Mouse (Mus musculus) midbrain, embryonic 12.5 days (tissue): ENCODE results near the gene Aff3. TPM values are rescaled to one million over a fixed set of nuclear protein-coding genes. Genes with fewer than 3 reads are reported as not detected.
A peak's percentile ranks its signal among the peaks of the same experiment; 100 is the strongest.

Source experiments
- ATAC-seq: fragments of 200-750 bp; cut with Nextera tagmentation; 2 replicates; pipeline ENCODE4 v1.8.0; 2017; ENCODE audit warnings: low read depth, moderate TSS enrichment, moderate library complexity; ENCODE audit not compliant: low FRiP score
- H3K27ac ChIP-seq: fragments of 300-500 bp; sonication (generic); replicated peaks from 2 replicates; pipeline ENCODE4 v1.5.1; 2016; ENCODE audit warnings: mild to moderate bottlenecking
- H3K27me3 ChIP-seq: fragments of 300-500 bp; sonication (generic); 2 replicates; pipeline ENCODE4 v1.6.1; 2016; ENCODE audit warnings: mild to moderate bottlenecking
- H3K36me3 ChIP-seq: fragments of 300-500 bp; sonication (generic); 2 replicates; pipeline ENCODE4 v1.6.1; 2016
- H3K4me1 ChIP-seq: fragments of 300-500 bp; sonication (generic); 2 replicates; pipeline ENCODE4 v1.6.1; 2016
- H3K4me2 ChIP-seq: fragments of 300-500 bp; sonication (generic); replicated peaks from 2 replicates; pipeline ENCODE4 v1.6.1; 2016; ENCODE audit warnings: mild to moderate bottlenecking, moderate library complexity
- H3K4me3 ChIP-seq: fragments of 300-500 bp; sonication (generic); 2 replicates; pipeline ENCODE4 v1.5.1; 2016; ENCODE audit warnings: mild to moderate bottlenecking
- H3K9ac ChIP-seq: fragments of 300-500 bp; sonication (generic); replicated peaks from 2 replicates; pipeline ENCODE4 v1.6.1; 2016; ENCODE audit warnings: mild to moderate bottlenecking, moderate library complexity
- H3K9me3 ChIP-seq: fragments of 300-500 bp; sonication (generic); 2 replicates; pipeline ENCODE4 v1.6.1; 2016; ENCODE audit warnings: mild to moderate bottlenecking
- WGBS: fragments of 180-500 bp; shearing (Covaris S2); methylation state at CpG from one replicate; pipeline ENCODE4 v1.1.7; 2016; 5-methylcytosine and 5-hydroxymethylcytosine counted together
- polyA plus RNA-seq: library from polyadenylated mRNA; unstranded; fragments of >200 nt; fragmentation: Nextera tagmentation; extraction: Ambion mirVana; gene quantifications from 2 replicates; pipeline ENCODE4 v1.2.1, GENCODE M21; 2016

Aff3 gene
- polyA plus RNA-seq, 1 experiment from 2014 or later = 25.4 TPM

GRCm38 (mm10) chr1:38410457-38410856 lies 254.3 kb downstream of the Aff3 start:
- Histone ChIP-seq H3K27me3 (no peaks in the 10 kb centered on the region), H3K36me3 (no peaks in the 10 kb centered on the region), H3K4me3 (no peak overlapping the region), H3K4me1 (peaks cover 19% of the 10 kb centered on the region), H3K4me2 (no peak overlapping the region), H3K9ac (no peak overlapping the region), H3K9me3 (no peaks in the 10 kb centered on the region), H3K27ac (peak overlapping the region; percentile 52)
- WGBS = 9% methylated on average over 4 of the region's 4 CpGs
- 0 out of 2 replicates have a peak, but pooled peaks have one; percentile 56 for ATAC-seq

DNA sequence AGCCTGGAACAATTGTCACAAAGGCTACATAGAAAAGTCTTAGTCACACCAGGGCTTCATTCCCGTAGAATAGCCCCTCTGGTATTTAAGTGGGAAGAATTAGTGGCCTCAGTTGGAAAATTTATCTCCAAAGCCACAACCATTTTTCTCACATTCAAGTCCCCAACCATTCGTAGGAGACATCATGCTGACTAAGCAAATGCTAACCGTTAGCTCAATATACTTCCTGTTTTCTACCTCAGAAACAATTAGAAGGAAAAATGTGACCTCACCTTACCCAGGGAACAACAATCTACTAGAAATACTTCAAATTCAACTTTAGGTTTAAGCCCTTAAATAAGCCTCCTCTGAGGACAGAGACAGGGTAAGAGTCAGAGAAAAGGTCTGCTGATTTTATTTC lies 256.5 kb downstream of the Aff3 start:
- H3K9me3 ChIP-seq = no peaks in the 10 kb centered on the region
- no peaks in the 10 kb centered on the region for H3K27me3 ChIP-seq
- no peak overlapping the region for H3K9ac ChIP-seq
- H3K36me3 ChIP-seq = no peaks in the 10 kb centered on the region
- 85% methylated on average over 3 of the region's 3 CpGs for WGBS
- ATAC-seq = no peak
- no peak overlapping the region for H3K4me2 ChIP-seq
- H3K4me3 ChIP-seq = no peak overlapping the region
- H3K4me1 ChIP-seq = peaks cover 19% of the 10 kb centered on the region
- no peak overlapping the region for H3K27ac ChIP-seq

- Histone ChIP-seq H3K9me3 (no peaks in the 10 kb centered on the region), H3K27ac (no peak overlapping the region), H3K36me3 (no peaks in the 10 kb centered on the region), H3K27me3 (no peaks in the 10 kb centered on the region), H3K4me2 (no peak overlapping the region), H3K4me3 (no peak overlapping the region), H3K4me1 (peaks cover 7% of the 10 kb centered on the region; the same call in 1 of the 2 replicates), H3K9ac (no peak overlapping the region)
- 94% methylated on average over 5 of the region's 5 CpGs for WGBS
- ATAC-seq = no peak
These were observed 261.0 kb downstream of the Aff3 start for GRCm38 (mm10) chr1:38403781-38404180.

- WGBS = 43% methylated on average over 4 of the region's 4 CpGs
- ATAC-seq = no peak
- no peaks in the 10 kb centered on the region for H3K36me3 ChIP-seq
These were observed 262.9 kb downstream of the Aff3 start for GRCm38 (mm10) chr1:38401856-38402255.

DNA sequence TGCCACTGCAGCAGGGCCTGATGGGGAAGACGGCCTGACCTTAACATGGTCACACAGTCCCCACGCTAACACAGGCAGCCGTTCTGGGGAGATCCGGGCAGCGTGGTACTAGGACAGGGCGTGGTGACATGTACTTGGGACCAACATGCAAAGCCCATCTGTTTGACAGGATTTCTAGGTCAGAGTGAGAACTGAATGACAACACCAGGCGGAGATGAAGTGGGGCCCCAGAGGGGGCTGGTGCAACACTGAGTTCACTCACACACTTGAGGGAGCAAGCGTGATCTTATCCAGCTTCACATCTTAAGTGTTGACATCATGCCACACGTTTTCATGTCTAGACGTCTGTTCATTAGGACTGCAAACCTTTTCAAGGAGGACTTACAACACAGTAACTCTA lies 265.5 kb downstream of the Aff3 start:
- no peak overlapping the region for H3K27ac ChIP-seq
- WGBS = 96% methylated on average over 10 of the region's 10 CpGs
- H3K4me2 ChIP-seq = no peak overlapping the region
- H3K9ac ChIP-seq = no peak overlapping the region
- no peaks in the 10 kb centered on the region for H3K9me3 ChIP-seq
- H3K4me3 ChIP-seq = no peak overlapping the region
- peaks cover 30% of the 10 kb centered on the region for H3K4me1 ChIP-seq
- H3K27me3 ChIP-seq = peaks cover 4% of the 10 kb centered on the region; the same call in 1 of the 2 replicates
- H3K36me3 ChIP-seq = no peaks in the 10 kb centered on the region
- ATAC-seq = no peak

More at GRCm38 (mm10) chr1:38401856-38402255, 262.9 kb downstream of the Aff3 start:
- Histone ChIP-seq H3K9me3 (no peaks in the 10 kb centered on the region), H3K27me3 (no peaks in the 10 kb centered on the region), H3K4me2 (no peak overlapping the region), H3K4me1 (peaks cover 13% of the 10 kb centered on the region; the same call in 1 of the 2 replicates), H3K9ac (no peak overlapping the region), H3K27ac (no peak overlapping the region), H3K4me3 (no peak overlapping the region)

- Histone ChIP-seq H3K4me1 (peaks cover 37% of the 10 kb centered on the region), H3K36me3 (no peaks in the 10 kb centered on the region), H3K9me3 (no peaks in the 10 kb centered on the region), H3K9ac (no peak overlapping the region), H3K27me3 (peaks cover 4% of the 10 kb centered on the region; the same call in 1 of the 2 replicates), H3K4me3 (no peak overlapping the region), H3K27ac (no peak overlapping the region), H3K4me2 (no peak overlapping the region)
- 76% methylated on average over 5 of the region's 5 CpGs for WGBS
- ATAC-seq = no peak
These were observed 266.2 kb downstream of the Aff3 start for GRCm38 (mm10) chr1:38398566-38398965.

DNA sequence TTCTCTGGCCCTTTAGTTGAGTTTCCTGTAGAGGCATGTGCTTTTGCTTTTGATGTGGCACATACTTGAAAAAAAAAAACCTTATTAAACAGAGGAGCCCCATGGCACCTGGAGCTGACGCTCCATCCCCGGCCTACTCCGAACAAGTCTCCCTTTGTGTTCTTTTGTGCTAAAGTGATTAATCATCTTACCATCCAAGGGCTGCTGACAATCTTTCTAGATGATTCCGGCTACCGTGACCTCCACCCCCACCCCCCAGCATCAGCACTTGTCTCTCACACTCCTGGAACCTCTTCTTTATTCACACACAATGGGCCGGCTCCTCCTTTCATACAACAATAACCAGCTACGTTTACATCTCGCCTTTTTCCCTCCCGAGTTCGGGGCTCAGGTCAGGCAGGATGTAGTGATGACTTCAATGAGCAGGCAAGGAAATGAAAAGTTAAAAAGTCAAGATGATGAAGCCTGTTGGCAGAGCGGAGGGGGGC lies 269.5 kb downstream of the Aff3 start:
- Histone ChIP-seq H3K9ac (no peak overlapping the region), H3K4me3 (no peak overlapping the region), H3K4me2 (no peak overlapping the region), H3K27ac (no peak overlapping the region), H3K27me3 (peaks cover 4% of the 10 kb centered on the region; the same call in 1 of the 2 replicates), H3K36me3 (no peaks in the 10 kb centered on the region), H3K4me1 (peaks cover 44% of the 10 kb centered on the region), H3K9me3 (no peaks in the 10 kb centered on the region)
- no peak for ATAC-seq
- WGBS = 12% methylated on average over 11 of the region's 11 CpGs

- WGBS = 26% methylated on average over 5 of the region's 5 CpGs
- H3K27me3 ChIP-seq = peaks cover 4% of the 10 kb centered on the region; the same call in 1 of the 2 replicates
- ATAC-seq = 0 out of 2 replicates have a peak, but pooled peaks have one; percentile 32
- H3K4me2 ChIP-seq = no peak overlapping the region
- H3K36me3 ChIP-seq = no peaks in the 10 kb centered on the region
- no peak overlapping the region for H3K4me3 ChIP-seq
- H3K27ac ChIP-seq = no peak overlapping the region
- peaks cover 48% of the 10 kb centered on the region for H3K4me1 ChIP-seq
- H3K9ac ChIP-seq = no peak overlapping the region
- H3K9me3 ChIP-seq = no peaks in the 10 kb centered on the region
These were observed 270.3 kb downstream of the Aff3 start for GRCm38 (mm10) chr1:38394493-38394892.

DNA sequence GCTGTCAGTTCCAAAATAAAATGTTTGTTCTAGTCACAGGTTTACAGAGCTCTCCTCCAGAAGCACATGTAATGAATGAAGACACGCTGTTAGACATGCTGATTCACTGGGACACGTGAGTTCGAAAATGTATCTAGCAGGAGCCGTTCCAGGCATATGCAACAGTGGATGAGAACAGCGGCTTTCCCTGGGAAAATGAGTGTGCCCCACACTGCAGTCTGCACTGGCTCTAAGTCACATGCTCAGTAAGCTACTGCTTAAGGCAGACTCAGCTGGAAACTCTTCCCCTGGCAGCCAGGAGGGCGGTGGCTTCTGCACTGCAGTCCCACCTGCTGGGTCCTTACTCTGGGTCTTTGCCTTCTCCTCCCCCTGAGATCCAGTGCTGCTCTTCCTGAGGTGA lies 271.2 kb downstream of the Aff3 start:
- Histone ChIP-seq H3K9me3 (no peaks in the 10 kb centered on the region), H3K27ac (0 out of 2 replicates have a peak overlapping the region, but pooled peaks have one; percentile 42), H3K4me3 (no peak overlapping the region), H3K9ac (no peak overlapping the region), H3K4me2 (no peak overlapping the region), H3K4me1 (peaks cover 49% of the 10 kb centered on the region), H3K27me3 (peaks cover 4% of the 10 kb centered on the region), H3K36me3 (no peaks in the 10 kb centered on the region)
- ATAC-seq = peak; percentile 50; the same call in 1 of the 2 replicates
- WGBS = 34% methylated on average over 6 of the region's 6 CpGs

GRCm38 (mm10) chr1:38392928-38393327 lies 271.8 kb downstream of the Aff3 start:
- no peak overlapping the region for H3K4me3 ChIP-seq
- H3K36me3 ChIP-seq = no peaks in the 10 kb centered on the region
- no peaks in the 10 kb centered on the region for H3K9me3 ChIP-seq
- H3K4me2 ChIP-seq = no peak overlapping the region
- no peak for ATAC-seq
- no peak overlapping the region for H3K9ac ChIP-seq
- 55% methylated on average over 2 of the region's 2 CpGs for WGBS
- no peak overlapping the region for H3K27ac ChIP-seq
- H3K27me3 ChIP-seq = peaks cover 4% of the 10 kb centered on the region
- peaks cover 49% of the 10 kb centered on the region for H3K4me1 ChIP-seq

DNA sequence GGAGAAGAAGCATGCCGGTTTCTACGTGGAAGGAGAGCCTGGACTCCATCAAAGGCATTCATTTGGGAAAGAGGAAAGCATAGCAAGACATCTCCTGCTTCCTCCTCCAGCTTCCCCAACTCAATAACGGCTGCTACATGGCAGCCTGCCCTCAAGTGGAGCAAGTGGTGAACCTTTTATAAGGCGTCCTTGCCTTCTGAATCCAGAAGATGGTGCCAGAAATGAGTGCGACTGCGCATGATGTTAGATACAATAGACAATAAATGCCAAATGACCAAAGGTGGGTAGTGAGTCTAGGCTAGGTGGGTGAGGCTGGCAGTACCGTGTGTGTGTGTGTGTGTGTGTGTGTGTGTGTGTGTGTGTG lies 273.9 kb downstream of the Aff3 start:
- Histone ChIP-seq H3K36me3 (no peaks in the 10 kb centered on the region), H3K27me3 (peaks cover 4% of the 10 kb centered on the region), H3K27ac (peak overlapping the region; percentile 16; the same call in 1 of the 2 replicates), H3K4me2 (no peak overlapping the region), H3K4me1 (peaks cover 41% of the 10 kb centered on the region), H3K9ac (no peak overlapping the region), H3K9me3 (no peaks in the 10 kb centered on the region), H3K4me3 (no peak overlapping the region)
- no peak for ATAC-seq
- WGBS = 79% methylated on average over 7 of the region's 7 CpGs

GRCm38 (mm10) chr1:38390235-38390885 lies 274.4 kb downstream of the Aff3 start:
- 49% methylated on average over 17 of the region's 17 CpGs for WGBS
- Histone ChIP-seq H3K27ac (peak overlapping the region; percentile 16; the same call in 1 of the 2 replicates), H3K9me3 (no peaks in the 10 kb centered on the region), H3K9ac (no peak overlapping the region), H3K4me2 (no peak overlapping the region), H3K4me3 (no peak overlapping the region), H3K36me3 (no peaks in the 10 kb centered on the region), H3K4me1 (peaks cover 37% of the 10 kb centered on the region), H3K27me3 (peaks cover 4% of the 10 kb centered on the region)
- ATAC-seq = no peak
